Mouse (Mus musculus): ENCODE measurements around the gene Asic2.

The Asic2 gene

DNA sequence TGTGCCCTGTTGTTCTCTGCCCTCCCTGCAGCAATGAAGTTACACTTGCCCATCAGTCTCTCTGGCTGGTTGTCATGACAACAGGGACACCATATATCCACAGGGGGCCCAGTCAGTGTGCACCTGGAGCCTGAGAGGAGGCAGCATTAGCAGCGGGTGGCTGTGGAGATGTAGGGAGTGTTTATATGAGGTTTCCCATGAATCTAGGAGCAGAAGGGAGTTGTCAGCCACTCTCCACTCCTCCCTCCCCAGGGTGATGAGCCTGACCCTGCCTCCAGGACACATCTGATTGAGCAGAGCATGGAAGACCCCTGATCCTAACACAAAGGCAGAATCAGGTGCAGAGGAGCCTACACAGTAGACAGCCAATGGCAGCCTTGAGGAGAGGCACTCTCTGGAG lies 514.1 kb downstream of the Asic2 start:
- in situ Hi-C loops (cut with MboI; ENCODE audit: low pct_unique_long_range_greater_than_20kb in 1 of 2, low sequenced_read_pairs in 2 of 2, unreplicated experiment in 1 of 2), result no loop called here

DNA sequence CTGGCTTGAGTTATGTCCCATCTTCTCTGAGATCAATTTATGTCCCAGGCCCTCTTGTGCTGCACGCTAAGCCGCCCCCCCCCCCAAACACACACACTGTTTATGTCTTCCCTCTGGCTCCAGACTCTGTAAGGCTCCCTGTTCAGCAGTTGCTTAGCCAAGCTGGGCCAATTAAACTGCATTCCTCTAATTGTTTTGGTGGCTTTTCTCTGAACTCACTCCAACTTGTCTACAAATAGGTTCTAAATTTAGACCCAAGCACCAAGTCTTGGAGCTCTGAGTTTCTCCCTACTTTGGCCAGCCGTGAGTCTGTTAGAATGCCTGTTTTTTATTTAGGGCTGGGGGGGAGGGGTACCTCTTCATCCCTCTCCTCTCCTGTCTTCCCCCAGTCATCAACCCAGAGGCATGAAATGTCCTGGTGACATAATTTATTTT lies 519.0 kb downstream of the Asic2 start:
- in situ Hi-C loops (cut with MboI; ENCODE audit: low pct_unique_long_range_greater_than_20kb in 1 of 2, low sequenced_read_pairs in 2 of 2, unreplicated experiment in 1 of 2), result no loop called here

DNA sequence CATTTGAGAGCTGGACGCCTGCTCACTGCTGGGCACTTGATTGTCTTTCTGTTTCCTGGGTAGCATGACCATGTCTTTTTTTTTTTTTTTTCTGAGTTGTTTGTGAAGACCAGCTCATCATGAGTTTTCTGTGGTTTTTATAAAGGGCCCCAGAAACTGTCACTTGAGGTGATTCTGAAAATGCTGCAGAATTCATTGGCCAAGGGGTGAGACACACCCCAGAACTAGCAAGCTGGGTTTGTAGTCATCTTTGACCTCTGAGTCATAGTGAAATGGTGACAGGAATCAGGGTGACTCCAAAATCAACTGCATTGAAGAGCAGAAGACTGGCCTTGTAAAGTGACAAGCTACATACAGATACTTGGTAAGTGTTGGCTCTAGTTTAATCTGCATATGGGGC lies 521.9 kb downstream of the Asic2 start:
- in situ Hi-C loops (cut with MboI; ENCODE audit: low pct_unique_long_range_greater_than_20kb in 1 of 2, low sequenced_read_pairs in 2 of 2, unreplicated experiment in 1 of 2), result no loop called here

DNA sequence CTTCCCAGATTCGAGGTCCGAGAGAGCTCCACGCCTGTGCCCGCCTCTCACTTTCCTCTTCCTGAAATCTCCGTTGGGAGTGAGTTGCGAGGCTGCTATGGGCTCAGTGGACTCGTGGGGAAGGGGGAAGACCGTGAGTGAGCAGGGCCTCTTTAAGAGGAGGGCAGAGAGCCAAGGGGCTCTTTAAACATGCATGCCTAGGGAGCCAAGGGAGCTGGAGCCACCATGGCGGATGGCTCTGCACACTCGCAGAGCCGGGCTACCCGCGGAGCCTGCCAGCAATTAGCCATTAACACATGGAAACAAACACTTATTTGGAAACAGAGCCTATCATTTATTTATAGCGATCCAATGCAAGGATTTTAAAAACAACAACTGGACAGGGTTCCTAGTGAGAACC lies 541.4 kb downstream of the Asic2 start:
- in situ Hi-C loops (cut with MboI; ENCODE audit: low pct_unique_long_range_greater_than_20kb in 1 of 2, low sequenced_read_pairs in 2 of 2, unreplicated experiment in 1 of 2), result no loop called here

DNA sequence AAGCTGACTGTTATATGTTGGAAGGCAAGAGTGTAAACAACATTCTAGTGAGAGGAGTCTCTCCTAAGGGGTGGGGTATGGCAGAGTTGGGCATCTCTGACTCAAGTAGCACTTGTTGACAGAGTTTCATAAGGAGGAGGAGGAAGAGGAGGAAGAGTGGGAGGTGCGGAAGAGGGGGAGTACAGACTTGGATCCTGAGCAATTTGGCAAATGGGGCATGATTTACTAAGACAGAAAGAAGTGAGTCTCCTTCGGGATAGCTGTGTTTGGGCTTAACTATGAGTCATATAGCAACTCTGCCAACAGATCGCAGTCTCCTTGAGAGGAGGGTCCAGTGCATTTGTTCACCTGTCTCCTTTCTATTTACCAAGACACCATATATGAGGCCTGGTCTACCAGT lies 549.1 kb downstream of the Asic2 start:
- in situ Hi-C loops (cut with MboI; ENCODE audit: low pct_unique_long_range_greater_than_20kb in 1 of 2, low sequenced_read_pairs in 2 of 2, unreplicated experiment in 1 of 2), result no loop called here

DNA sequence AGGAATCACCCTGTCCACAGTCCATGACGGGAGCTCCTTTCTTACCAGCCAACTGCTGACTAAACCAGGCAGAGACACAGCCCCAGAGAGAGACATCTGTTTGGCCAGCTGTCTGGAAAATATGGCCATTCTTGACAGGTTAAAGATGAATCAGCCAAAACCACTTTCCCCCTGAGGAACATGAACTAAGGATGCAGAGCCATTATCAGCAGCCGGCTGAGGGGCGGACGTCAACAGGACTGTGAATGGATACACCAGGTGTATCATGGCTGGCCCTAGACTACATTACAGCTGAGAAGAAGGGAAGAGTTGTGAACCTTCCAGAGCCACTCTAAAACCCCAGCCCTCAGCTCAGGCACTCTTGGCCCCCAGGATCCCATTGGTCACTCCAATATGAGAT lies 550.2 kb downstream of the Asic2 start:
- in situ Hi-C loops (cut with MboI; ENCODE audit: low pct_unique_long_range_greater_than_20kb in 1 of 2, low sequenced_read_pairs in 2 of 2, unreplicated experiment in 1 of 2), result no loop called here

DNA sequence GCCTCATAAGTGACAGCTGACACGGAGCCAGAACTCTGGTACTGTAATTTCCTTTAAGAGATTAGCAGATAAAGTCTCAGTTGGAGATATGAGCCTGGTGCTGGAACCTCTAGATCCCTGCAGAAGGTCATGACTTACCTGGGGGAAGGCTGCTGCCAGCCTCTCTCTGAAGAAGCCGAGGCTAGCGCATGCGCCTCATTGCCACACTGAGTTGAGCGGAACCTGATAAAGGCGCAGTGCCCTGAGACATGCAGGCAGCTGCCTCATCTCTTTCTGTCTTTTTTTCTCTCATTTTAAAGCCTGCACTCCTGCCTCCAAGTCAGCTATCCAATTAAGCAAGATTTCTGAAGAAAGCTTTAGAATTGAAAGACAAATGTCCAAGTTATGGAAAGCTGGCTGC lies 551.9 kb downstream of the Asic2 start:
- in situ Hi-C loops (cut with MboI; ENCODE audit: low pct_unique_long_range_greater_than_20kb in 1 of 2, low sequenced_read_pairs in 2 of 2, unreplicated experiment in 1 of 2), result no loop called here

DNA sequence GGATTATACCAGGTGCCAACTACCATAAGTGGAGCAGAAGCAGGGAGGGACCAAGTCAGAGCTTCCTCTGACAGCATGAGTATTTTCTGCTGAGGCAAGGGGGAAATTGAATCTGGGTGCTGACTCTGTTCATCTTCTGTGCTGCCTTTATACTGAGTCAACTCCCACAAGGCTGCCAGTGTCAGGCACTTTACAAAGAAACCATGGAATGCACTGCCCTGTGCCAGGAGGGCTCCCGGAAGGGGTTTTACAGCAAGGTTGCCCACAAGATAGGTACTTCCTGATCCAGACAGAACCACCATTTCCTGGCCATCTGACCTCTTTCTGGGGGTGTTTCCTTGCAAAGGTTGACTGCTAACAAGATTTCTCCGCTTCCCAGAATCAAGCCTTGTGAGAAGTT lies 553.7 kb downstream of the Asic2 start:
- in situ Hi-C loops (cut with MboI; ENCODE audit: low pct_unique_long_range_greater_than_20kb in 1 of 2, low sequenced_read_pairs in 2 of 2, unreplicated experiment in 1 of 2), result no loop called here

DNA sequence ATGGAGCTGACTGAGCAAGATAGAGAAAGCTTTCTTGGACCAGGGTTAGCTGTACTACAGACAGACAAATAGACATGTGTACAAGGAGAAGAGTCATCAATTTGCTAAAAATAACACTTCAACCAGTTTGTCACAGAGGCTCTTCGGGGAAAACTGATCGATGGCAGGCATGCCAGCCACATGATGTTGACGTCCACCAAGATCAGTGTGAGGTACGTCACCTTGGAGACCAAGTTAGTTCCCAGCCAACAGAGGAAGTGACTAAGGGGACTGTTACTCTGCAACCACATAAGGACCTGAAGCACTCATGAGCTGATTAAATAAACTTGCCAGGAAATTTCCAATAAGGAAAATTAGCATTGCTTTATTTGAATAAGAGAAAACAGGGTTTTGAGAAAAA lies 557.0 kb downstream of the Asic2 start:
- in situ Hi-C loops (cut with MboI; ENCODE audit: low pct_unique_long_range_greater_than_20kb in 1 of 2, low sequenced_read_pairs in 2 of 2, unreplicated experiment in 1 of 2), result no loop called here

DNA sequence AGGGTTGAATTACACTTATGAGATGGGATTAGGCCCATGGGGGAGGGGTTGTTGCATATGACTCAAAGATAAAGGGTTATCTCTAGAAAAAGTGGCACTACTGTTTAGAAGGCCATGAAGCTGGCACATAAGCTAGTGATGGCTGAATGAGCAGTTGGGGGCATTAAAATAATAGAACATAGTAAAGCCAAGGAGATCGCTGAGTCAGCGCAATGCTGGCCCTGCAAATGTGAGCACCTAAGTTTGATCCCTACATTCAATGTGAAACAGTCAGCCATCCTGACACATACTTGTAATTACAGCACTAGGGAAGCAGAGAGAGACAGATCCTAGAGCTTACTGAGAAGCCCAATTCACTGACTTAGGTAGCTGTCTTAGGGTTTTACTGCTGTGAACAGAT lies 562.3 kb downstream of the Asic2 start:
- in situ Hi-C loops (cut with MboI; ENCODE audit: low pct_unique_long_range_greater_than_20kb in 1 of 2, low sequenced_read_pairs in 2 of 2, unreplicated experiment in 1 of 2), result no loop called here

DNA sequence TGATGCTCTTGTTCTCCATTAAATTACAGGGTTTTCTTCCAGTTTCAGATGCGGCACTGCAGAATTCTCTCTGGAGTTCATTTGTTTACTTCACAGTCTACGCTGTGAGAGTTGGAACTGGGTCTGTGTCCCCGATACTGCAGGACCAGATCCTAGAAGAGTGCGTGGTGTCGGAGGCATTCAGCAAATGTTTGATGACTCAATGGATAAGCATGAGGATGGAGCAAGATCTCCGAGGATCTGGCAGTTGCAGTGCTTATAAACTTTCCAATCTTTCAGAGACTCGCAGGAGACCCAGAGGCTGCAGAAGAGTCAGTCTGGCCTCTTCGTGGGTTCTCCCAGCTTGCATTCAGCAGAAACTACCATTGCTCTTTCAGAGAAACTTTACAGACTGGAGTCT lies 566.0 kb downstream of the Asic2 start:
- in situ Hi-C loops (cut with MboI; ENCODE audit: low pct_unique_long_range_greater_than_20kb in 1 of 2, low sequenced_read_pairs in 2 of 2, unreplicated experiment in 1 of 2), result no loop called here

DNA sequence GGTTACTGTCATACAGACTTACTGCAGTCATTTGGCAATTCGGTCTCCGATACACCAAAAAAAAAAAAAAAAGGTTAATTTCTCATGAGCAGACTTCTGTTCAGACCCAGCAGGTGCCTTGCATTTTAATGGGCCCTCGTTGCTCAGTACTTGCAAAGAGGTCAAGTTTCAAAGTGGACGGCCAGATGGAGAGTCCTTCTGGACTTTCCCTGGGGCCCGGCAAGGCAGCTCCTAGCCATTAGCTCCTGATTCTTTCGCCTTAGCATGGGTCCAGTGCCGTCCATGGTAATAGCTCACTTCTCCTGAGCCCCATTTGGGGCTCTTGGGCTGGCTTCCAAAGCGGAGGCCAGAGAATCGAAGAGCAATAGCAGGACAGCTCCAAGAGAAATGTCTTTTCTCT lies 575.4 kb downstream of the Asic2 start:
- in situ Hi-C loops (cut with MboI; ENCODE audit: low pct_unique_long_range_greater_than_20kb in 1 of 2, low sequenced_read_pairs in 2 of 2, unreplicated experiment in 1 of 2), result no loop called here

DNA sequence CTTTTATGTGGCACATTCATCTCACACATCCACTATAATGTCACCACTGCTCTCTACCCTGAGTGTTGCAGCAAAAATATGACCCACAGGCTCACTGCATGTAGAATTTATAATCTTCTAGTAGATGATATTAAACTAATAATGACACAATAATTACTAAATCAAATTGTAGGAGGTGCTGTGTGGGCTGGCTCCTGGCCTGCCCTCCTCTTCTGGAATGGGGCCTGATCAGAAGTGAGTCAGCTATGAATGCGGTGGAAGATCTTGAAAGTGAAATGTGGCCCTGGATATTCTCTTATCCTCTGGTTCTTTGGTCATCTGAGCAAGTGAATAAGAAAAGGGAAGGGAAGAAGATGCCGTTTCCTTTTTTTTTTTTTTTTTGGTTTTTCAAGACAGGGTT lies 582.1 kb downstream of the Asic2 start:
- in situ Hi-C loops (cut with MboI; ENCODE audit: low pct_unique_long_range_greater_than_20kb in 1 of 2, low sequenced_read_pairs in 2 of 2, unreplicated experiment in 1 of 2), result no loop called here

DNA sequence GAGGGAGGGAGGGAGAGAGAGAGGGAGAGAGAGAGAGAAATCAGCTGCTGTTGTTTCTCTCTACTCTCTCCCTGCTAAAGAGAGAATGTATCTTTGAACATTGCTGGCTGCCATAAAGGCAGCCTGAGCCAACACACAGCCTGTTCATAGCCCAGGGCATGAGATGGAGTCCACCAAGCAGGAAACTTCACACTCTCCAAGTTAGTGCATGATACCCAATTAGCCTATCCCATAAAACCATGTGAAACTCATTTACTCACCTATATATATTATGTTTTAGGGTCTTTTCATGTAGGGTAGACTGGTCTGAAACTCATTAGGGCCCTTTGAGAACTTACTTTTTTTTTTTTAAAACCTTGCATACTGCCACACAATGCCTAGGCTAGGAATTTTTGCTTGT lies 582.7 kb downstream of the Asic2 start:
- in situ Hi-C loops (cut with MboI; ENCODE audit: low pct_unique_long_range_greater_than_20kb in 1 of 2, low sequenced_read_pairs in 2 of 2, unreplicated experiment in 1 of 2), result no loop called here

DNA sequence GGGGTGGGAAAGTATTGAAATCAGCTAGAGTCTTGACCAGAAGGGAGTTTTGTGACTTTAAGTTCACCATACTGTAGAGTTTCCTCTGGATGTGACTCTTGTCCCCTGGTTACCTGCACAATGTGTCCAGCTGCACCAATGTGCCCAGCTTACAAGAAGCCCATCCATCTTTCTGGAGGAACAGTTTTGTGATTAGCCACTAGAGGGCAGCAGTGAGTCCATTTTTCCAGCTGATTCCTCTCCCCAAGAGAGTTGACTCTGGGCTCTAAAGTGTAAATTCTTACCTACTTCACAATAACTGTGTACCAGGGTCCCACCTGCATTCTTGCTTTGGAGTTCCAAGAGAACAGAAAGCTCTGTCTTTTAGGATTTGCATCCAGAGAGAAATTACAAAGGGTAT lies 593.4 kb downstream of the Asic2 start:
- in situ Hi-C loops (cut with MboI; ENCODE audit: low pct_unique_long_range_greater_than_20kb in 1 of 2, low sequenced_read_pairs in 2 of 2, unreplicated experiment in 1 of 2), result no loop called here

DNA sequence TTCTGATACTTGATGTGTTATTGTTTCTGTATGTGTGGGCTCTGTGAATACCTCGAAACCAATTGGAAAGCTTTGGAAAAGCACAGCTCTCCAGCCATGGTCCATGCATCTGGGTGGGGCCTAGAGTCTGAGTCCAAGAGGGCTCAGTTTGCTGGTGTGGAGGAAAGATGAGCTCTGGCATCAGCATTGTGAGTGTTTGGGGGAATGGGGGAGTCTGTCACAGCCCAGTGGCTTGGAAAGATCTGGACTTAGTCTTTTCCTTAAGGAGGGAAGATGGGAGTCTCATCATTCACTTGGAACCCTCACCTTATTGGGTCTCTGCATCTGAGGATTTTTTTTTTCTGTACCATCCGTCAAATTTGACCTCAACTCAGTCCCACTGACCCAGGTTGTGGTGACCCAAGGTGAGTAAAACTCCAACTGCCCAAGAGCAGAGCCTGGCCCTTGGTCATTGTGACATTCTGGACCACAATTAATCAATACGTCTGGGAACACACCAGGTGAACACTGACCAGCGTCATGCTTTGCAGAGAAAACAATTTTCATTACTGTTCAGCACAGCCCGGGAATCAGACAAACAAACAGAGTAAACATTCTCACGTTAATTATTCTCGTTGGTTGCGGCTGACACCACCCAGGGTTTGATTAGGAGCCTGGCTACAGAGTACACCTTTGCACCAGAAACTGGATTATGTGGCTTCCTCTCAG lies 594.1 kb downstream of the Asic2 start:
- in situ Hi-C loops (cut with MboI; ENCODE audit: low pct_unique_long_range_greater_than_20kb in 1 of 2, low sequenced_read_pairs in 2 of 2, unreplicated experiment in 1 of 2), result no loop called here

DNA sequence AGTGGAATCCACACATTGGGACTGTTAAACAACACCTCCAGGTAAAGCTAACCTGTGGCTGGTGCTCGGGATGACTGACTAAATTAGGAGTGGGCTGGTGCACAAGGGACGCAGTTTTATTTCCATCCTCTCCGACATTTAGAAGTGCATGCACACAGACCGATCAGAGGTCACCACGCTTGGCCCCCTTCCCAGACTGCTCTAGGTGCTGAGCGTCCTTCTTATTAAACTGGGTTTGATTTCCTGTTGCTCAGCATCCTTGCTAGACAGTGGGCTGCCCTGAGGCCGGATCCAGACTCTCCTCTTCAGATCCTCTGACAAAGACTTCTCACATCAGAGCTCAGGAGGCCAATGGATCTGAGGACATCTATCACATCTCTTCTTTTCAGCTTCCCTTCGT lies 596.7 kb downstream of the Asic2 start:
- in situ Hi-C loops (cut with MboI; ENCODE audit: low pct_unique_long_range_greater_than_20kb in 1 of 2, low sequenced_read_pairs in 2 of 2, unreplicated experiment in 1 of 2), result no loop called here

DNA sequence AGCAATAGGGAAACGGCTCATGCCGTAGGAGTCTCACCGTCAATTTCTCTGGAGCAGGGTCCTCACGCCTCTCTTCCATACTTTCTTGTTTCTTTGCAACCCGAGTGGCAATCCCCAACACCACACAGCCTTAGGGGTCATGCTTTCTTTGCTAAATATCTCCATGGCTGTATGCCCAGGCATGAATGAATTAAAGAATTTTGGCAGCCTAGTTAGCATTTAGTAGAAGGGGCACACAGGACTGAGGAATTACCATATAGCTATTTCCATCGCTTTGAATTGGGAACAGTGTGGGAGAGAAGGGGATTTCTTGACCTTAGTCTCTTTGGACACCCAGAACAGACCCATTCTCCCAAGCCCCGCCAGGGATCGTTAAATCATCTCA lies 597.8 kb downstream of the Asic2 start:
- in situ Hi-C loops (cut with MboI; ENCODE audit: low pct_unique_long_range_greater_than_20kb in 1 of 2, low sequenced_read_pairs in 2 of 2, unreplicated experiment in 1 of 2), result no loop called here

DNA sequence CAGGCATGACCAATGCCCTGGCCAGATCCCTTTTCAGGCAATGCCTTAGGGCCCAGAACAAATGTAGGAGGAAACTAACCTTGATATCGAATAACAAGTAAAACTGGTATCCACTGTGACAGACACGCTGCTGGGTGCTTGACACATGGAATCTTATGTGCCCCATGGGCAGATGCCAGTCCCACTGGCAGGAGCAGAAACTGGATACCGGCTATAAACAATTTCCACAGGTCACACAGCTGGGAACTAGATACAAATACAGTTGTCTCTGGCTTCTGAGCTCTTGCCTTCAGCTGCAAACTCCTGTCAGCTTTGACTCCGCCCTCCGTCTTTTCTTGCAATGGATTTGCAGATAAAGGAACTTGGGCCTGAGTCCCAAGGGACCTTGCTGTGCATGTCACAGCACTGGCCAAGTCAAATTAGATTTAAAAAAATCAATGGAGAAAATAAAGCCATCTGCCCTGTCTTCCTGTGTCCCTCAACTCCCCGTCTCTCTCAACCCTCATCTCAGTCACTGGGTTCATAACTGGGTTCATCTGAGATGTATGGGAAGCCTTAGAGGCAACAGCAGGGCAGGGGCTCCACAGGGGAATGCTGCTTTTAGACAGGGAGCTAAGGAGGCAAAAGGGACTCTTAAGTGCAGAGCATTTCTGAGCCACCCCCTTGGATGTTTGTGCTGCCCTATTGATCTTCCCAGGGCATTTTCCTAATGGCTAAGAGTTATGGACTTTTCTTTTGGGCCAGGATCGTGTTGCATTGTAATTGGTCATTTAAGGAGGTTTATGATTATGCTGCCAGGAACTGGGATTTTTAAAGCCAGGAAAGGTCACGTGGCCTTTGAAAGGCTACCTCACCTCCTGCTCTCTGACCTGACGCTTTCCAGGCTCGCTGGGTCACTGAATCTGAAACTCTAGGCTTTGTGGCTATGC lies 598.5 kb downstream of the Asic2 start:
- in situ Hi-C loops (cut with MboI; ENCODE audit: low pct_unique_long_range_greater_than_20kb in 1 of 2, low sequenced_read_pairs in 2 of 2, unreplicated experiment in 1 of 2), result no loop called here

DNA sequence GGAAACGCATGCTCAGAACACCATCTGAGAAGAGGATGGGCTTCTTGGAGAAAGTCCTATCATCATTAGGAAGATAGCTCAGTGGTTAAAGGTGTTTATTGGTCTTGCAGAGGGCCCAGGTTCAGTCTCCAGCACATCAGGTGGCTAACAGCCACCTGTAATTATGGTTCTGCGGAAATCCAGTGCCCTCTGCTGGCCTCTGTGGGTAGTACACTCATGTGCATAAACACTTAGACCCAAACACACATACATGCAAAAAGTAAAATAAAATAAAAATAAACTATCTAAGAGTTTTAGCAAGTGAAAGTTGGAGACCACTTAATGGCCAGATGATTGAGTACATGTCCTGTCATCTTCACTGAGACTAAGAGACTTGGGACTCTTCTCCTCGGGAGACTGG lies 603.8 kb downstream of the Asic2 start:
- in situ Hi-C loops (cut with MboI; ENCODE audit: low pct_unique_long_range_greater_than_20kb in 1 of 2, low sequenced_read_pairs in 2 of 2, unreplicated experiment in 1 of 2), result no loop called here

Measured in mouse embryonic stem cell (cell line).